Mouse (Mus musculus) heart, postnatal 25 days (tissue): ENCODE measurements around the gene Srd5a3. TPM values are rescaled to one million over a fixed set of nuclear protein-coding genes. Genes with fewer than 3 reads are reported as not detected.

Experiments
- DNase-seq: peaks from one replicate; pipeline ENCODE4 v3.0.0; 2022; ENCODE audit warnings: low spot score
- intact Hi-C: fragments of 180-260 bp; cut with DNase I; formaldehyde crosslinking; loops from one replicate; pipeline ENCODE4 v1.15.1; 2025
- total RNA-seq, 2 experiments: library from RNA; stranded (reverse); gene quantifications; 2 replicates each; pipeline ENCODE4 v1.2.3; 2021

Gene Srd5a3
- total RNA-seq, 2 experiments from 2014 or later: 7.9 to 10.4 TPM

- intact Hi-C loops: loop anchor here (10.0 kb wide), 2 partner anchors 268 to 378 kb away; partner anchors contain the start of gene Exoc1
- DNase-seq: no peak
These were observed 6.3 kb downstream of the Srd5a3 start for GRCm38 (mm10) chr5:76146401-76146800.

DNA sequence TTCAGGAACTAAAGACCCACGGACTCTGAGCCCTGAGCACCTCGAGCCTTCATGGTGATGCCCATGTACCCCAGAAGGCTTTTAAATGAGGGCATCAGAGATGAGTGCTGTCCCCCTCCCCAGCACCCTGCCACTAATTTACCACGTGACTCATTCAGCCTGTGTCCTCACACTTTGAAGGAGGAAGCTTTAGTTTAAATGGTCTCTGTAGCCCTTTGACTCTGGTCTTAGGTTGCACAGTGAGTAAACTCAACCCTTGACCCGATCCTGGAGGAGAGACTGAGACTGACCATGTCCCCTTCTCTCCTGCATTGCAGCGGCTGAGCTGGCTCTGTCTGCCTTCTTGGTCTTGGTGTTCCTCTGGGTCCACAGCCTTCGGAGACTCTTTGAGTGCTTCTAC is 9.4 kb downstream of the Srd5a3 start:
- DNase-seq: no peak
- intact Hi-C loops: loop anchor here (10.0 kb wide), 2 partner anchors 265 to 375 kb away; partner anchors contain the start of gene Exoc1

GRCm38 (mm10) chr5:76152956-76153355 is 12.9 kb downstream of the Srd5a3 start:
- intact Hi-C loops: no loop called here

DNA sequence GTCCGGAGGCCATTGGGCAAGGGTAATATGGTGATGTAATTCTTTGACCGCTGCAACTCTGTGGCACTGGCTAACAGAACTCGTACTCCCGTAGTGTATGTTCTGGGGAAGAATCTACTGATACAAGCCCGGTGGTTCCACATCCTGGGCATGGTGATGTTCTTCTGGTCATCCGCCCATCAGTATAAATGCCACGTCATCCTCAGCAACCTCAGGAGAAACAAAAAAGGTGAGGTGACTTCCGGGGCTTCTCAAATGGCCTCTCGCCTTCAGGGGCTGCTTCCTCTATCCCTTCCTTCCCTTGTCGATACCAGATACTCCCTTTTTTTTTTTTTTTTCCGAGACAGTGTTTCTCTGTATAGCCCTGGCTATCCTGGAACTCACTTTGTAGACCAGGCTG is 13.4 kb downstream of the Srd5a3 start:
- intact Hi-C loops: no loop called here

More at GRCm38 (mm10) chr5:76152956-76153355, 12.9 kb downstream of the Srd5a3 start:
- DNase-seq: no peak

GRCm38 (mm10) chr5:76154434-76155165 is 14.5 kb downstream of the Srd5a3 start:
- intact Hi-C loops: no loop called here

More for the DNA sequence above, 13.4 kb downstream of the Srd5a3 start:
- no peak for DNase-seq

GRCm38 (mm10) chr5:76159555-76159954 is 19.5 kb downstream of the Srd5a3 start:
- DNase-seq: no peak
- intact Hi-C loops: no loop called here

More at GRCm38 (mm10) chr5:76154434-76155165, 14.5 kb downstream of the Srd5a3 start:
- DNase-seq: no peak

GRCm38 (mm10) chr5:76160086-76160485 is 20.0 kb downstream of the Srd5a3 start:
- no peak for DNase-seq
- intact Hi-C loops: no loop called here

DNA sequence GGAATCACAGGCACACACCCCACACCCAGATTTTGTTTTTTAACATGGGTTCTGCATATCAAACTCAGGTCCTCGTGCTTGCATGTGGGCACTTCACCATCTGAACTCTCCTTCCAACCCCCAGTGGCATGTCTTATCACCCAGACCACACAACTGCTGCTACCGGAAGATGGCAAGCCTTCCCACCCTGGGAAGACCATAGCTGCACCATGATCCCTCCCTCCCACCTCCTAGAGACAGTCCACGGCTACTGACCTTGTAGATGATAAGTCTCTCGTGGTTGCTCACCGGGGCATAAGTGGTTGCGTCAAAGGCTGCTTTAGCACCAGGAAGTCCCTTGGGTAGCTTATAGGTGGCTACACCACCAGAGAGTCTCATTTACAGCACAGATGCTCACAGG is 21.4 kb downstream of the Srd5a3 start:
- DNase-seq: no peak
- intact Hi-C loops: no loop called here

GRCm38 (mm10) chr5:76162926-76163325 is 22.9 kb downstream of the Srd5a3 start:
- no peak for DNase-seq
- intact Hi-C loops: no loop called here

DNA sequence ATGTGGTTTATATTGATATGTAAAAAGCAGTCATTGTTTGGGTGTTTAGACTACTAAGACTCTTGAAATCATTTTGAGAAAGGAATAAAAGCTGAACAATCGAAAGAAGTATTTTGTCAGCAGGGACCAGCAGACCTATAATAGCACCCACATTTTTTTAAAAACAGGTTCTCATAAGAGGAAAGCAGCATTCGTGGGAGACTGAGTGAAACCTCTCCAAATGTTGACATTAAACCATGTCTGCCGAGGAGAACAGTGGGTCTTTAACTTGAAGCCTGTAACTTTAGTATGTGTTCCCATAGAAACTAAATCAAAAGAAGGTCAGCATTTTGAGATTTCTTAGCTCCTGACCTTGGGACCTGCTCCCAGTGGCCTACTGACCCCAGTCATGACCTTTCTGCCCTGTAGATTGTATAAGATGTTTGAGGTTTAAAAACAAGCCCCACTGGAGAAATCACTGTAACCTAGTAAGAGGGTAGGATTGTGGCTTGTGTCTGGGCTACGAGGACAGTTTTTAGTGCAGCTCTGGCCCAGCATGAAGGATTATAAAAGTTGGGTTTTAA is 23.8 kb downstream of the Srd5a3 start:
- intact Hi-C loops: no loop called here
- DNase-seq: no peak

DNA sequence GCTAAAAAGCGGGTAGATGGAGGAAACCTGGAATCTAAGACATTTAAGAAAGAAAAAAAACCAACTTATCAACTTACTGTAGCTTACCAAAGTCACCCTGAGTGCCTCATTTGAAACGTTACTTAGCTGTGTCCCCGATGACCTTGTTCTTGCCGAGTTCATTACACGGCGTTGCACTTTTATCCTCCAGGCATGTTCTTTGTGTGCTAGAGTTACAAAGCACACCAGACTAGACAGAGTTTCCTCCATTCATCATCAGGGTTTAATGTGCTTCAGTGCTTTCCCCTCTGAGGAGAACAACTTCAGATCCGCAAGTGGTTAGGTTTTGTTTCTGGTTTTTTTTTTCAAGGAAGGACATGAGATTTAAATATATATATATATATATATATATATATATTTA is 24.8 kb downstream of the Srd5a3 start:
- intact Hi-C loops: no loop called here
- no peak for DNase-seq

DNA sequence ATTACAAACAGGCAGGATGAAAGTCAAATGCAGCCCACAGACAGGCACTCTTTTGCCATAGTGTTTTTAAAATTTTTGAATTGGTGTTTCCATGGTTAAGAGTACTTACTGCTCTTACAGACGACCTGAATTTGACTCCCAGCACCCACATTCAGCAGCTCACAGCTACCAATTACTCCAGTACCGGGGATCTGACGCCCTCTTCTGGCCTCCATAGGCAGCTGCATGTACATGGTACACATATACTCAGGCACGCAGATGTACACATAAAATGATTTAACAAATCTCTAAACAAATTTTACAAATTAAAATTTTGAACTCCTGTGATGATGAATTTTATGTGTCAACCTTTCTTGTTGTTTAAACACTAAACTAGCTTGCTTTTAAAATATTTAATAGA is 30.5 kb downstream of the Srd5a3 start:
- intact Hi-C loops: no loop called here
- DNase-seq: no peak

- DNase-seq: no peak
- intact Hi-C loops: no loop called here
These were observed 31.0 kb downstream of the Srd5a3 start for GRCm38 (mm10) chr5:76171039-76171438.

DNA sequence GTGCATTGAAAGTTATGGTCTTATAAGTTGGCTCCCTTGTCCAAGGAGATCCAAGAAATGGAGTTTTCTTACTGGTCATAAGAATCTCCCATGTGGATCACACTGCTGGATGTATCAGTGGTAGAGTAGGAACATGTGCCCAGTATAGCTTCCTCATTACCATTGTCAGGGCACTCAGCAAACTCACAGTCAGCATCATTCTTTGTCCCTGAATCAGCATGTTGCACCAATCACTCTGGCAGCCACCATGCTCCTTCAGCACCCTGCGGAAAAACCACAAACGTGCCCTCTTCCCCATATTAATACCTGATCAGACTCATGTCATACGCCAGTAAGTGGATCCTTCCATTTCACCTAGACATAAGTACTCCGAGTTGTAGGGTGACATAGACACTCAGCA is 35.0 kb downstream of the Srd5a3 start:
- intact Hi-C loops: no loop called here
- no peak for DNase-seq

DNA sequence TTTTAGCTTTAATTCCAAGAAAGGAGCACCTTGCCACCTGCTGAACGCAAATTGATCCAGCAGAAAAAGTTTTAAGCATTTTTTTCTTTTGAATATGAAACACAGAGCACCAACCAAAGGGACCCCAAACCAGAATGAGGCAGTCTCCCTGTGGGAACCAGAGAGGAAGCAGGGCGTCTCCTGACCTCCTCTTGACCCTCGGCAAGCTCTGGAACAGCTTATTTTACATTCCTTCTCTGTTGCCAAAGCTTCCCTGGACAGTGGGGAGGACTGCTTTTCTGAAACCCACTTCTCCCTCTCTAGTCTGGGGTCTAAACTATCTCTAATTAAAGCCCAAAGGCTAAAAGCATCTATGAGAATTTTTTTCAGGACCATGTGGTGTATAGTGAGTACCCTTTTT is 36.3 kb downstream of the Srd5a3 start:
- no peak for DNase-seq
- intact Hi-C loops: no loop called here

DNA sequence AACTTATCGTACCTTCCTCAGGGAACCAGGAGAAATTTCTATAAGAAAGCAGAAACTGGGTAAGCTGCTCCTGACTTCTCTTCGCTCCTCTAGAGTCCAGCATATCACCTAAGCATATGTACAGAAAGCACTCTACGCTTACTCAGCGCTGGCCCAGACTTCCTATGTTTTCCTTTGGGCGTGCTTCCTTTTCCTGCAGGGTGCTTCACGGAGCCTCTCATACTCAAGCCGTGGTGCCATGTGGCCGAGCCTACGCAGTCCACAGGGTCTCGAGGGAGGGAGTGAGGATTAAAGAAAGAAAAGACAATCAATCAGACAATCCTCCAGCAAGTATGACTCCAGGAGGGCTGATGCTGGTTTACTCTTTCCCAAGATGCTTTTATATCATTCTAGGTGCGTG is 36.8 kb downstream of the Srd5a3 start:
- DNase-seq: no peak
- intact Hi-C loops: no loop called here

DNA sequence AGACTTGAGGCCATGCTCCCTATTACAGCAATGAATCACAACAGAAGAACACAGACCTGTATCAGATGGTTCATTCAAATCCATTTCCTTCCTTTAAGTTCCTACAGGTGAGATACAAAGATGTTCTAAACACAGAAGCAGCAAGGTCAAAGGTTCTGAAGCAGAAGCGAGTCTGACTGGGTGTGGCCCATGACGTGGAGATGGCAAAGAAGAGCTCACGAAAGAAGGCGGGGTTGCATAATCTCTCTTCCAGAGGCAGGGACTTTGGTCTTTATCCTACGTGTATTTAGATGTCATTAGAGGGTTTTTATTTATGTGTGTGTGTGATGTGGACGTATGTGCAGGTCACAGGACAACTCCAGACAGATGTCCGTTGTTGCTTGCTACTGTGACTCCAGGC is 37.6 kb downstream of the Srd5a3 start:
- no peak for DNase-seq
- intact Hi-C loops: no loop called here

DNA sequence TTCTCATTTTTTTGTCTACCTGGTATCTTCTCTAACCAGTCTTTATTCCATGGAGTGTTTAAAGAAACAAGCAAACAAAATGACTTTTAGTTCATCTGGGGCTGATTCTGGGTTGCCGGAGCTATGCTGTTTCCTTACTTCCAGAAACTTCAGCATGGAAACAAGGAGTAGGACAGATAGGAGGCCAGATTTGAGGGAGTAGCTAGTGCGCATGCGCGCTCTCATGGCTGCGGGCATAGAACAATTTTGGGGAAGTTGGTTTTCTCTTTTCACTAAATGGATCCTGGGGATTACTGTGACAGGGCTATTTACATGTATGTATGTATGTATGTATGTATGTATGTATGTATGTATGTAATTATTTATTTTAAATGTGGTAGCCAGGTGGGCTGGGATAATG is 39.1 kb downstream of the Srd5a3 start:
- intact Hi-C loops: no loop called here
- no peak for DNase-seq

- DNase-seq: no peak
- intact Hi-C loops: no loop called here
These were observed 39.7 kb downstream of the Srd5a3 start for GRCm38 (mm10) chr5:76179791-76180190.

DNA sequence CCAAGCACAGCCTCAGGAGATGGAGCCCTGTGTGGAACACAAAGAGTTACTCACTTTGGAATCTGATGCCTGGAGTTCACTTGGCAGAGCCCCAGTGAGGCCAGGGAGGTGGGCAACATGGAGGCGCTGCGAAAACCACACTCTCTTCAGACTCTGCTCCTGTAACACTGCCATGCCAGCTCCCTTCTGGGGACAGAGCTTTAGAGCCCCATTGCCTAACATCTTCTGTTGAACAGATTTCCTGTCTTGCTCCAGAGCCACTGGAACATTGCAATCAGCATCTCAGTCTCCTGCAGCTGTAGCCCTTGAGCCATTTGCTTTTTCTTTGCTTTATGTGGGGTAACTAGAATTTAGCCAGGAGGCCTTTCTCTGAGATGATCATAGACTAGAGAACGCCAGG is 42.3 kb downstream of the Srd5a3 start:
- no peak for DNase-seq
- intact Hi-C loops: loop anchor here (2.0 kb wide), 1 partner anchor 40 kb away; no protein-coding TSS in a partner anchor

- DNase-seq: no peak
- intact Hi-C loops: loop anchor here (2.0 kb wide), 1 partner anchor 40 kb away; no protein-coding TSS in a partner anchor
These were observed 43.1 kb downstream of the Srd5a3 start for GRCm38 (mm10) chr5:76183043-76183749.
